Mouse (Mus musculus): Measurements from ENCODE around the gene Atp6v0d1. TPM values are rescaled to one million over a fixed set of nuclear protein-coding genes. Genes with fewer than 3 reads are reported as not detected.

Gene Atp6v0d1
- total and polyA plus RNA-seq, 3 experiments = 48.8 to 53.6 (median 51.0) TPM

DNA sequence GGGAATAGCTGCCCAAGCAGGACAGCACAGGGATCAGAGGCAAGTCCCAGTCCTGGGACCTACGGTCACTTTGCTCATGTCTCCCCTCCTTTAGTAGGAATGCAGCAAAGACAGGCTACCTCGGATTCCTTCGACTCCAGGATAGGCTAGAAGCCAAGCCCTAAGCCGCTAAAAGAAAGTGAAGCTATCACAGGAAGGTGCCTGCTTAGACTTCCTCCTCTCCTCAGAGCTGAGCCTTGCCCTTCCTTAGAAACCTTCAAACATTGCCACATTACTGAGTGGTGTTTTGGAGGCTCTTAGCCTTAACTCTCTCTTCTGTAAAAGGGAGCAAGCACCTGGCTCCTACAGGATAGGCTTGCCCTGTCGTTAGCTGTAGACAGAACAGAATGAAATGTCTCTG is 91.2 kb downstream of the Atp6v0d1 start:
- no peaks in the 10 kb centered on the region for H3K9me3 ChIP-seq (replicated peaks; ENCODE audit: low read length)
- no peaks in the 10 kb centered on the region for H3K79me2 ChIP-seq (replicated peaks; ENCODE audit: control insufficient read depth, extremely low read depth, insufficient read depth, poor library complexity, severe bottlenecking)
- in situ Hi-C loops (cut with MboI; ENCODE audit: low pct_ligation_motif_present, low pct_unique_long_range_greater_than_20kb, low sequenced_read_pairs) (loop anchor here (5.0 to 10.0 kb wide), 2 partner anchors 37 to 110 kb away; no protein-coding TSS in a partner anchor), dilution Hi-C loops (cut with MboI; ENCODE audit: extremely low pct_ligation_motif_present, extremely low pct_unique_long_range_greater_than_20kb, low sequenced_read_pairs) (no loop called here)
- peaks cover 0 to 27% of the 10 kb centered on the region in 2 experiments for H3K36me3 ChIP-seq (replicated peaks in 1 of 2; ENCODE audit: control insufficient read depth in 1 of 2, insufficient read depth in 1 of 2, low read length in 1 of 2)
- no peak overlapping the region for H3K27ac ChIP-seq (ENCODE audit: insufficient read depth, low read depth)
- H3K4me2 ChIP-seq (ENCODE audit: insufficient read depth, low read depth, poor library complexity, severe bottlenecking) = no peak overlapping the region
- TF ChIP-seq MEF2A (IDR thresholded peaks at IDR 0.05; ENCODE audit: borderline replicate concordance, low read depth, low read length) (no peak), ZC3H11A (IDR thresholded peaks at IDR 0.05; ENCODE audit: low read depth, low read length) (no peak), MYC (IDR thresholded peaks at IDR 0.05; ENCODE audit: low read depth, low read length) (no peak), RCOR1 (conservative IDR thresholded peaks at IDR 0.05; ENCODE audit: low read depth, low read length) (no peak), EP300 (IDR thresholded peaks at IDR 0.05; ENCODE audit: low read length) (no peak), IRF4 (IDR thresholded peaks at IDR 0.05; ENCODE audit: low read depth, low read length) (no peak), NELFE (IDR thresholded peaks at IDR 0.05; ENCODE audit: low read depth, low read length) (no peak), HCFC1 (IDR thresholded peaks at IDR 0.05; ENCODE audit: low read depth, low read length) (no peak), E2F4 (IDR thresholded peaks at IDR 0.05; ENCODE audit: insufficient replicate concordance, low read depth, low read length) (no peak), ELF1 (IDR thresholded peaks at IDR 0.05; ENCODE audit: low read depth, low read length) (no peak), ZNF384 (IDR thresholded peaks at IDR 0.05; ENCODE audit: low read depth, low read length) (no peak), ZMIZ1 (IDR thresholded peaks at IDR 0.05; ENCODE audit: low read depth, low read length) (no peak), CHD1 (IDR thresholded peaks at IDR 0.05; ENCODE audit: low read depth, low read length) (no peak), GABPA (IDR thresholded peaks at IDR 0.05; ENCODE audit: insufficient replicate concordance, low read depth, low read length) (no peak), POLR2AphosphoS2 (IDR thresholded peaks at IDR 0.05; ENCODE audit: low read depth, low read length) (no peak), CHD2 (IDR thresholded peaks at IDR 0.05; ENCODE audit: low read length) (no peak), ZKSCAN1 (IDR thresholded peaks at IDR 0.05; ENCODE audit: borderline replicate concordance, low read depth, low read length) (no peak), KAT2A (IDR thresholded peaks at IDR 0.05; ENCODE audit: insufficient replicate concordance, low read length) (no peak), MXI1 (IDR thresholded peaks at IDR 0.05; ENCODE audit: low read depth, low read length) (no peak), ETS1 (conservative IDR thresholded peaks at IDR 0.05; ENCODE audit: low read depth, low read length) (no peak)
- no peaks in the 10 kb centered on the region for H3K4me1 ChIP-seq (ENCODE audit: control insufficient read depth in 1 of 2, insufficient read depth in 2 of 2)
- no peak overlapping the region for H3K9ac ChIP-seq (ENCODE audit: insufficient read depth, low read depth)
- H3K27me3 ChIP-seq (replicated peaks) = no peaks in the 10 kb centered on the region
- DNase-seq (ENCODE audit: extremely low read depth) = no peak
- no peak overlapping the region for H3K4me3 ChIP-seq (replicated peaks in 1 of 3; ENCODE audit: low read depth in 2 of 3, low read length in 2 of 3, poor library complexity in 1 of 3)

Other genes with a start within 250 kb of the Atp6v0d1 start
- gene Lrrc29, start 239.8 kb downstream of the Atp6v0d1 start, total RNA-seq (2012; rRNA removed) = 1.7 and 1.8 TPM in 2 replicates
- gene Lrrc29, start 239.8 kb downstream of the Atp6v0d1 start, total RNA-seq (2014; rRNA removed) = 0.73 and 1.4 TPM in 2 replicates
- gene Lrrc29, start 239.8 kb downstream of the Atp6v0d1 start, polyA plus RNA-seq (2012; ENCODE audit: insufficient read length, low read depth) = 1.4 and 1.8 TPM in 2 replicates
- 88.1 and 113 TPM in 2 replicates for gene Tmem208, start 239.7 kb downstream of the Atp6v0d1 start, total RNA-seq (2012; rRNA removed)
- gene Tmem208, start 239.7 kb downstream of the Atp6v0d1 start, total RNA-seq (2014; rRNA removed) = 133 and 135 TPM in 2 replicates
- 76.2 and 99.9 TPM in 2 replicates for gene Tmem208, start 239.7 kb downstream of the Atp6v0d1 start, polyA plus RNA-seq (2012; ENCODE audit: insufficient read length, low read depth)
- 3.1 and 3.5 TPM in 2 replicates for gene Fhod1, start 218.1 kb downstream of the Atp6v0d1 start, total RNA-seq (2012; rRNA removed)
- 0.81 and 1.8 TPM in 2 replicates for gene Fhod1, start 218.1 kb downstream of the Atp6v0d1 start, total RNA-seq (2014; rRNA removed)
- 7.4 and 8.1 TPM in 2 replicates for gene Fhod1, start 218.1 kb downstream of the Atp6v0d1 start, polyA plus RNA-seq (2012; ENCODE audit: insufficient read length, low read depth)
- 3.5 and 4.5 TPM in 2 replicates for gene Slc9a5, start 217.2 kb downstream of the Atp6v0d1 start, total RNA-seq (2012; rRNA removed)
- gene Slc9a5, start 217.2 kb downstream of the Atp6v0d1 start, total RNA-seq (2014; rRNA removed) = 0.72 and 0.95 TPM in 2 replicates
- gene Slc9a5, start 217.2 kb downstream of the Atp6v0d1 start, polyA plus RNA-seq (2012; ENCODE audit: insufficient read length, low read depth) = 3.1 and 3.5 TPM in 2 replicates
- gene Plekhg4, start 192.8 kb downstream of the Atp6v0d1 start, total RNA-seq (2012; rRNA removed) = 0.80 and 1.1 TPM in 2 replicates
- gene Plekhg4, start 192.8 kb downstream of the Atp6v0d1 start, total RNA-seq (2014; rRNA removed) = 0.44 and 0.59 TPM in 2 replicates
- 0.33 and 0.54 TPM in 2 replicates for gene Plekhg4, start 192.8 kb downstream of the Atp6v0d1 start, polyA plus RNA-seq (2012; ENCODE audit: insufficient read length, low read depth)
- 0.08 TPM in 1 of 2 replicates, not detected in the other for gene Kctd19, start 152.5 kb downstream of the Atp6v0d1 start, total RNA-seq (2012; rRNA removed)
- not detected in 2 replicates for gene Kctd19, start 152.5 kb downstream of the Atp6v0d1 start, total RNA-seq (2014; rRNA removed)
- 0.22 TPM in 1 of 2 replicates, not detected in the other for gene Kctd19, start 152.5 kb downstream of the Atp6v0d1 start, polyA plus RNA-seq (2012; ENCODE audit: insufficient read length, low read depth)
- 0.34 and 0.38 TPM in 2 replicates for gene Lrrc36, start 152.5 kb downstream of the Atp6v0d1 start, total RNA-seq (2012; rRNA removed)
- gene Lrrc36, start 152.5 kb downstream of the Atp6v0d1 start, total RNA-seq (2014; rRNA removed) = 0.26 TPM in 1 of 2 replicates, not detected in the other
- 0.19 TPM in 2 replicates for gene Lrrc36, start 152.5 kb downstream of the Atp6v0d1 start, polyA plus RNA-seq (2012; ENCODE audit: insufficient read length, low read depth)
- gene Tppp3, start 94.5 kb downstream of the Atp6v0d1 start, total RNA-seq (2012; rRNA removed) = 0.25 TPM in 2 replicates
- not detected in 2 replicates for gene Tppp3, start 94.5 kb downstream of the Atp6v0d1 start, total RNA-seq (2014; rRNA removed)
- gene Tppp3, start 94.5 kb downstream of the Atp6v0d1 start, polyA plus RNA-seq (2012; ENCODE audit: insufficient read length, low read depth) = 0.39 and 0.49 TPM in 2 replicates
- gene Zdhhc1, start 69.1 kb downstream of the Atp6v0d1 start, total RNA-seq (2012; rRNA removed) = 2.1 and 2.6 TPM in 2 replicates
- 0.86 and 1.6 TPM in 2 replicates for gene Zdhhc1, start 69.1 kb downstream of the Atp6v0d1 start, total RNA-seq (2014; rRNA removed)
- gene Zdhhc1, start 69.1 kb downstream of the Atp6v0d1 start, polyA plus RNA-seq (2012; ENCODE audit: insufficient read length, low read depth) = 2.6 and 3.6 TPM in 2 replicates
- gene Hsd11b2, start 47.3 kb downstream of the Atp6v0d1 start, total RNA-seq (2012; rRNA removed) = not detected in 2 replicates
- not detected in 2 replicates for gene Hsd11b2, start 47.3 kb downstream of the Atp6v0d1 start, total RNA-seq (2014; rRNA removed)
- not detected in 2 replicates for gene Hsd11b2, start 47.3 kb downstream of the Atp6v0d1 start, polyA plus RNA-seq (2012; ENCODE audit: insufficient read length, low read depth)
- 1.5 and 1.7 TPM in 2 replicates for gene Ripor1, start 39.2 kb upstream of the Atp6v0d1 start, total RNA-seq (2012; rRNA removed)
- 0.24 and 0.28 TPM in 2 replicates for gene Ripor1, start 39.2 kb upstream of the Atp6v0d1 start, total RNA-seq (2014; rRNA removed)
- 5.8 and 7.2 TPM in 2 replicates for gene Ripor1, start 39.2 kb upstream of the Atp6v0d1 start, polyA plus RNA-seq (2012; ENCODE audit: insufficient read length, low read depth)
- 42.3 and 47.2 TPM in 2 replicates for gene Ctcf, start 70.5 kb upstream of the Atp6v0d1 start, total RNA-seq (2012; rRNA removed)
- gene Ctcf, start 70.5 kb upstream of the Atp6v0d1 start, total RNA-seq (2014; rRNA removed) = 48.3 and 52.4 TPM in 2 replicates
- 97.9 and 107 TPM in 2 replicates for gene Ctcf, start 70.5 kb upstream of the Atp6v0d1 start, polyA plus RNA-seq (2012; ENCODE audit: insufficient read length, low read depth)
- gene Agrp, start 71.3 kb upstream of the Atp6v0d1 start, total RNA-seq (2012; rRNA removed) = 0.21 and 0.30 TPM in 2 replicates
- not detected in 2 replicates for gene Agrp, start 71.3 kb upstream of the Atp6v0d1 start, total RNA-seq (2014; rRNA removed)
- not detected in 2 replicates for gene Agrp, start 71.3 kb upstream of the Atp6v0d1 start, polyA plus RNA-seq (2012; ENCODE audit: insufficient read length, low read depth)
- 7.5 and 7.6 TPM in 2 replicates for gene Carmil2, start 120.2 kb upstream of the Atp6v0d1 start, total RNA-seq (2012; rRNA removed)
- 1.7 and 2.0 TPM in 2 replicates for gene Carmil2, start 120.2 kb upstream of the Atp6v0d1 start, total RNA-seq (2014; rRNA removed)
- gene Carmil2, start 120.2 kb upstream of the Atp6v0d1 start, polyA plus RNA-seq (2012; ENCODE audit: insufficient read length, low read depth) = 32.6 and 33.2 TPM in 2 replicates
- 10.9 and 11.9 TPM in 2 replicates for gene Acd, start 135.1 kb upstream of the Atp6v0d1 start, total RNA-seq (2012; rRNA removed)
- 4.8 and 5.2 TPM in 2 replicates for gene Acd, start 135.1 kb upstream of the Atp6v0d1 start, total RNA-seq (2014; rRNA removed)
- 31.8 and 40.0 TPM in 2 replicates for gene Acd, start 135.1 kb upstream of the Atp6v0d1 start, polyA plus RNA-seq (2012; ENCODE audit: insufficient read length, low read depth)
- gene Pard6a, start 135.1 kb upstream of the Atp6v0d1 start, total RNA-seq (2012; rRNA removed) = 17.5 and 32.3 TPM in 2 replicates
- 18.9 and 23.3 TPM in 2 replicates for gene Pard6a, start 135.1 kb upstream of the Atp6v0d1 start, total RNA-seq (2014; rRNA removed)
- 10.0 and 15.9 TPM in 2 replicates for gene Pard6a, start 135.1 kb upstream of the Atp6v0d1 start, polyA plus RNA-seq (2012; ENCODE audit: insufficient read length, low read depth)
- 0.25 TPM in 1 of 2 replicates, not detected in the other for gene 4933405L10Rik, start 141.6 kb upstream of the Atp6v0d1 start, total RNA-seq (2012; rRNA removed)
- gene 4933405L10Rik, start 141.6 kb upstream of the Atp6v0d1 start, total RNA-seq (2014; rRNA removed) = not detected in 2 replicates
- gene 4933405L10Rik, start 141.6 kb upstream of the Atp6v0d1 start, polyA plus RNA-seq (2012; ENCODE audit: insufficient read length, low read depth) = not detected in 2 replicates
- 25.2 and 27.4 TPM in 2 replicates for gene Enkd1, start 142.2 kb upstream of the Atp6v0d1 start, total RNA-seq (2012; rRNA removed)
- gene Enkd1, start 142.2 kb upstream of the Atp6v0d1 start, total RNA-seq (2014; rRNA removed) = 15.6 and 17.7 TPM in 2 replicates
- gene Enkd1, start 142.2 kb upstream of the Atp6v0d1 start, polyA plus RNA-seq (2012; ENCODE audit: insufficient read length, low read depth) = 30.8 and 35.9 TPM in 2 replicates
- gene Gfod2, start 192.6 kb upstream of the Atp6v0d1 start, total RNA-seq (2012; rRNA removed) = 3.1 and 4.7 TPM in 2 replicates
- 1.7 and 1.8 TPM in 2 replicates for gene Gfod2, start 192.6 kb upstream of the Atp6v0d1 start, total RNA-seq (2014; rRNA removed)
- 3.1 and 3.4 TPM in 2 replicates for gene Gfod2, start 192.6 kb upstream of the Atp6v0d1 start, polyA plus RNA-seq (2012; ENCODE audit: insufficient read length, low read depth)